ENCODE assay signal across 18 mouse cellular contexts in the genomic region with DNA sequence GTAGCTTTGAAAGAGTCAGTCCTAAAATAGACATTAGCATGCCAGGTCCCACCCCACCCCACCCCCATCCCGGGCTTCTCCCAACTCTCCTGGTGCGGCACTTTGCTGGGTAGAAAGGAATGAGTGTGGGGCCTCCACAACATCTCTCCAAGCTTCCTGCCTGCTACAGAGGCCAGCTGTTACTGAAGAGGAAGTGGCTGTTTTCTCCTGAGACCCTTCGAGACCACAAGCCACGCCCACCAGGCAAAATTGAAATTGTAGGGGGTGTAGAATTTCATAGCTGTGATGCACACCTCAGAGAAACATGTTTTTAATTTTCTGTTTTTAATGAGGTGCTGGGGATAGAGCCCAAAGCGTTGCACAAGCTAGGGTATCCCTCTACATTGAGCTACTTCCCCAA. TPM values are rescaled to one million over a fixed set of nuclear protein-coding genes. Genes with fewer than 3 reads are reported as not detected.
DNase-seq lines count a peak whose midpoint lies in the region; ATAC-seq and TF ChIP-seq lines count a peak whose summit lies in the region.
"Had no signal": no experiment of that assay in that cellular context is flagged by ENCODE, and none has a peak within 500 bp of the region (broad histone marks: within the 10 kb centered on the region; RNA-seq: fewer than 3 reads in every experiment).

No protein-coding gene starts in this region.

- no peaks in the 10 kb centered on the region for H3K36me3 ChIP-seq in G1E (replicated peaks)
- H3K36me3 ChIP-seq in limb, embryonic 10.5 days, result no peaks in the 10 kb centered on the region
- no peaks in the 10 kb centered on the region for H3K36me3 ChIP-seq in intestine, embryonic 15.5 days
- no peaks in the 10 kb centered on the region for H3K36me3 ChIP-seq in heart, embryonic 12.5 days
- H3K36me3 ChIP-seq: heart, embryonic 10.5 days; hindbrain, embryonic 12.5 days; kidney, embryonic 15.5 days; neural tube, embryonic 12.5 days had no signal

- H3K27me3 ChIP-seq in G1E (ENCODE audit: insufficient read depth, low read length), result peaks cover 14% of the 10 kb centered on the region; the same call in 1 of the 2 replicates
- H3K27me3 ChIP-seq in limb, embryonic 10.5 days (ENCODE audit: low read depth, poor library complexity, severe bottlenecking), result no peaks in the 10 kb centered on the region
- no peaks in the 10 kb centered on the region for H3K27me3 ChIP-seq in intestine, embryonic 15.5 days (replicated peaks)
- H3K27me3 ChIP-seq in heart, embryonic 12.5 days (replicated peaks), result no peaks in the 10 kb centered on the region
- H3K27me3 ChIP-seq: hindbrain, embryonic 12.5 days; kidney, embryonic 15.5 days; neural tube, embryonic 12.5 days; Patski had no signal

- H3K27ac ChIP-seq in limb, embryonic 10.5 days, result peak overlapping the region; percentile 51; the same call in 1 of the 2 replicates
- H3K27ac ChIP-seq in intestine, embryonic 15.5 days, result no peak overlapping the region
- no peak overlapping the region for H3K27ac ChIP-seq in heart, embryonic 12.5 days (ENCODE audit: poor library complexity, severe bottlenecking)
- H3K27ac ChIP-seq: heart, embryonic 10.5 days; hindbrain, embryonic 12.5 days; kidney, embryonic 15.5 days; neural tube, embryonic 12.5 days had no signal

- 52% methylated on average over 5 of the region's 5 CpGs for WGBS in limb, embryonic 10.5 days
- 68% methylated on average over 5 of the region's 5 CpGs for WGBS in intestine, embryonic 15.5 days
- 61% methylated on average over 5 of the region's 5 CpGs for WGBS in heart, embryonic 12.5 days

- intact Hi-C loops in gastrocnemius, postnatal 14 days (cut with DNase I; ENCODE audit: low total_unique reads), result loop anchor here (10.0 kb wide), 1 partner anchor 74 kb away; no protein-coding TSS in a partner anchor

- DNase-seq in A20 (ENCODE audit: low read depth, low spot score) (peak; percentile 77), G1E (ENCODE audit: low spot score) (peak; percentile 47)
- DNase-seq in limb, embryonic 10.5 days (ENCODE audit: low spot score), result no peak
- peak; percentile 69 to 82 for DNase-seq in spleen, postnatal 4 days (ENCODE audit: low spot score in 2 of 2)
- DNase-seq in gastrocnemius, postnatal 14 days, result no peak
- no peak for DNase-seq in retina, embryonic 14.5 days (ENCODE audit: low spot score)
- DNase-seq: adrenal gland, postnatal 36 days; cerebellum, adult 8-10 months; layer of hippocampus, postnatal 36 days; right cerebral cortex, postnatal 14 days had no signal

- H3K4me2 ChIP-seq in intestine, embryonic 15.5 days (replicated peaks), result no peak overlapping the region
- H3K4me2 ChIP-seq in heart, embryonic 12.5 days, result no peak overlapping the region
- H3K4me2 ChIP-seq: hindbrain, embryonic 12.5 days; kidney, embryonic 15.5 days; liver, embryonic 11.5 days; neural tube, embryonic 12.5 days had no signal

- no peak for TF ChIP-seq CTCF in G1E (IDR thresholded peaks at IDR 0.05; ENCODE audit: low read depth, low read length)

- H3K9me3 ChIP-seq in G1E (replicated peaks), result no peaks in the 10 kb centered on the region
- no peaks in the 10 kb centered on the region for H3K9me3 ChIP-seq in limb, embryonic 10.5 days (replicated peaks)
- no peaks in the 10 kb centered on the region for H3K9me3 ChIP-seq in intestine, embryonic 15.5 days
- no peaks in the 10 kb centered on the region for H3K9me3 ChIP-seq in heart, embryonic 12.5 days (replicated peaks)
- H3K9me3 ChIP-seq: heart, embryonic 10.5 days; hindbrain, embryonic 12.5 days; kidney, embryonic 15.5 days; neural tube, embryonic 12.5 days had no signal

- H3K4me1 ChIP-seq in G1E (ENCODE audit: insufficient read depth, low read depth, low read length), result peaks cover 21% of the 10 kb centered on the region
- peaks cover 25% of the 10 kb centered on the region for H3K4me1 ChIP-seq in limb, embryonic 10.5 days
- no peaks in the 10 kb centered on the region for H3K4me1 ChIP-seq in intestine, embryonic 15.5 days (replicated peaks)
- H3K4me1 ChIP-seq in heart, embryonic 12.5 days (replicated peaks), result peaks cover 13% of the 10 kb centered on the region; the same call in 1 of the 2 replicates
- H3K4me1 ChIP-seq: hindbrain, embryonic 12.5 days had no signal

- ATAC-seq in G1E (ENCODE audit: extremely low read depth, insufficient number of reproducible peaks, low FRiP score, poor library complexity, severe bottlenecking), result no peak
- ATAC-seq in intestine, embryonic 15.5 days, result no peak
- ATAC-seq in heart, embryonic 12.5 days (ENCODE audit: insufficient number of reproducible peaks, low FRiP score), result no peak
- ATAC-seq: Patski had no signal

- H3K9ac ChIP-seq in intestine, embryonic 15.5 days, result no peak overlapping the region
- no peak overlapping the region for H3K9ac ChIP-seq in heart, embryonic 12.5 days
- H3K9ac ChIP-seq: hindbrain, embryonic 12.5 days; kidney, embryonic 15.5 days; neural tube, embryonic 12.5 days had no signal

- H3K4me3 ChIP-seq in G1E (ENCODE audit: low read depth, low read length), result peak overlapping the region; percentile 0; the same call in 1 of the 2 replicates
- H3K4me3 ChIP-seq in limb, embryonic 10.5 days, result no peak overlapping the region
- no peak overlapping the region for H3K4me3 ChIP-seq in intestine, embryonic 15.5 days (replicated peaks)
- no peak overlapping the region for H3K4me3 ChIP-seq in heart, embryonic 12.5 days
- H3K4me3 ChIP-seq: heart, embryonic 10.5 days; hindbrain, embryonic 12.5 days; kidney, embryonic 15.5 days; neural tube, embryonic 12.5 days had no signal

RNA-seq across cellular contexts. Expression of a gene that starts 17.5 kb away (rescaled TPM):
- total RNA-seq in G1E (2014; fragmentation: Nextera tagmentation), result 1.7 and 2.8 TPM in 2 replicates
- 2.8 and 3.4 TPM in 2 replicates for total RNA-seq in G1E (2017)
- polyA plus RNA-seq in G1E (2012), result 7.9 and 9.6 TPM in 2 replicates
- polyA plus RNA-seq in limb, embryonic 10.5 days (2016; fragmentation: Nextera tagmentation; extraction: Ambion mirVana), result 11.5 and 12.3 TPM in 2 replicates
- 1 to 10 TPM; 1.7 to 1.8 TPM for total RNA-seq in gastrocnemius, postnatal 14 days (2021)
- 15.8 and 16.8 TPM in 2 replicates for polyA plus RNA-seq in intestine, embryonic 15.5 days (2015; fragmentation: Nextera tagmentation; extraction: Ambion mirVana)
- polyA plus RNA-seq in heart, embryonic 12.5 days (2016; fragmentation: Nextera tagmentation; extraction: Ambion mirVana), result 7.3 and 7.9 TPM in 2 replicates

Comparison
In these comparisons a context has a peak if more than half of its experiments do, and no peak if none do; other contexts are left out.
1. DNase-seq: peak in A20 (single experiment), G1E (single experiment) and spleen, postnatal 4 days (2 of 2); none in limb, embryonic 10.5 days (single experiment), gastrocnemius, postnatal 14 days (single experiment) and retina, embryonic 14.5 days (single experiment).